Mouse (Mus musculus) heart, adult 8-10 months (tissue): ENCODE results near the gene Corin. TPM values are rescaled to one million over a fixed set of nuclear protein-coding genes. Genes with fewer than 3 reads are reported as not detected.

Experiments
- DNase-seq: peaks from one replicate; pipeline ENCODE4 v3.0.0; 2022; ENCODE audit warnings: low spot score
- total RNA-seq, 4 experiments: library from RNA; stranded (reverse); gene quantifications; 2 replicates each; pipeline ENCODE4 v1.2.4; 2022

The Corin gene
- total RNA-seq, 4 experiments from 2014 or later, result 126 to 177 (median 144) TPM

- DNase-seq, result no peak
These were observed 61.3 kb downstream of the Corin start for GRCm38 (mm10) chr5:72443007-72443406.

GRCm38 (mm10) chr5:72441181-72441580, 63.1 kb downstream of the Corin start:
- no peak for DNase-seq

GRCm38 (mm10) chr5:72435085-72435484, 69.2 kb downstream of the Corin start:
- DNase-seq, result no peak

GRCm38 (mm10) chr5:72431856-72432255, 72.4 kb downstream of the Corin start:
- no peak for DNase-seq

GRCm38 (mm10) chr5:72427556-72427955, 76.7 kb downstream of the Corin start:
- DNase-seq, result no peak

GRCm38 (mm10) chr5:72425342-72426010, 78.8 kb downstream of the Corin start:
- peak; percentile 47 for DNase-seq

GRCm38 (mm10) chr5:72411874-72412329, 92.4 kb downstream of the Corin start:
- DNase-seq, result peak; percentile 64

- no peak for DNase-seq
These were observed 93.4 kb downstream of the Corin start for GRCm38 (mm10) chr5:72410841-72411240.

GRCm38 (mm10) chr5:72403376-72403775, 100.9 kb downstream of the Corin start:
- DNase-seq, result no peak

GRCm38 (mm10) chr5:72402913-72403312, 101.4 kb downstream of the Corin start:
- DNase-seq, result no peak

- no peak for DNase-seq
These were observed 102.5 kb downstream of the Corin start for GRCm38 (mm10) chr5:72401778-72402177.

GRCm38 (mm10) chr5:72401251-72401650, 103.0 kb downstream of the Corin start:
- no peak for DNase-seq

GRCm38 (mm10) chr5:72382148-72382547, 122.1 kb downstream of the Corin start:
- no peak for DNase-seq

- DNase-seq, result no peak
These were observed 123.7 kb downstream of the Corin start for GRCm38 (mm10) chr5:72380616-72381015.

GRCm38 (mm10) chr5:72368004-72368403, 136.3 kb downstream of the Corin start:
- no peak for DNase-seq

- DNase-seq, result no peak
These were observed 138.5 kb downstream of the Corin start for GRCm38 (mm10) chr5:72365801-72366200.

- no peak for DNase-seq
These were observed 140.4 kb downstream of the Corin start for GRCm38 (mm10) chr5:72363838-72364237.

GRCm38 (mm10) chr5:72353746-72354145, 150.5 kb downstream of the Corin start:
- no peak for DNase-seq

GRCm38 (mm10) chr5:72350081-72350758, 154.1 kb downstream of the Corin start:
- DNase-seq, result peak; percentile 42

GRCm38 (mm10) chr5:72348591-72348990, 155.7 kb downstream of the Corin start:
- DNase-seq, result no peak

- DNase-seq, result no peak
These were observed 168.4 kb downstream of the Corin start for GRCm38 (mm10) chr5:72335873-72336272.

- no peak for DNase-seq
These were observed 171.4 kb downstream of the Corin start for GRCm38 (mm10) chr5:72332901-72333300.

- no peak for DNase-seq
These were observed 173.1 kb downstream of the Corin start for GRCm38 (mm10) chr5:72331217-72331616.
